Mouse (Mus musculus): ENCODE measurements around the gene Sept9.
A peak's percentile ranks its signal among the peaks of the same experiment; 100 is the strongest.

Gene Sept9

DNA sequence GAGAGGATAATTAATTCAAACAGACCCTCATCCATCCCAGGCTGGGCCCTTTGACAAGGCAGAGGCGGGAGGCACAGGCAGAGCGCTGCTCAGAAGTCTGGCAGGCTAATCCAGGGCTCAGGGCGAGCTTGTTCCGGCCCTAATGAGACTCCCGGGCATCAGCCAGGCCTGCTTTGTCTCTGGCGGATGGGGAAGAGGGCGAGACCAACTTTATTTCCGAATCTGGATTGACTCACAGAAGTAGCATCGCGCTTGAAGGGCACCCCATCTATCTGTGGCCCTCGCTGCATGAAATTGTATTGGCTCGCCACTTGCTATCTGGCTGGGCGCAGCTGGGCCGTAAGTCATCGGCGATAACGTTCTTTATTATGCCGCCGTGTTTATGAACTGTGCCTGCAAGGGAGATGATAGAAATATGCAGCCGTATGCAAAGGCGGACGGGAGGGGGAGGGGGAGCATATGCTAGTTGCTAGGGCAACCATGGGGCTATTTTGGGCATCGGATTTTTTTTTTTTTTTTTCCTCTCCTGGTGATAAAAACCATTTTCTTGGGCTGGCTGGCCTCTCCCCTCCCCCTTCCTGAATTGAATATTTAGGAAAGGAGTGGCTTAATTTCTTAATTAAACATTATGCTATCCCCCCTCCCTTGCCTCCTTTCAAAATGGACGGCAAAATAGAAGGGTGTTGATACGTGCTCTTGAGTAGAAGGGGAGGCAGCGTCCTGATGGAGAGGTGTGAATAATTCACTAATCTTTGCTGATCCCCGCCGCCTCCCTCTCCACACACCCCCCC is 208.4 kb downstream of the Sept9 start:
- peak; percentile 64 for DNase-seq (ENCODE audit: low spot score)

DNA sequence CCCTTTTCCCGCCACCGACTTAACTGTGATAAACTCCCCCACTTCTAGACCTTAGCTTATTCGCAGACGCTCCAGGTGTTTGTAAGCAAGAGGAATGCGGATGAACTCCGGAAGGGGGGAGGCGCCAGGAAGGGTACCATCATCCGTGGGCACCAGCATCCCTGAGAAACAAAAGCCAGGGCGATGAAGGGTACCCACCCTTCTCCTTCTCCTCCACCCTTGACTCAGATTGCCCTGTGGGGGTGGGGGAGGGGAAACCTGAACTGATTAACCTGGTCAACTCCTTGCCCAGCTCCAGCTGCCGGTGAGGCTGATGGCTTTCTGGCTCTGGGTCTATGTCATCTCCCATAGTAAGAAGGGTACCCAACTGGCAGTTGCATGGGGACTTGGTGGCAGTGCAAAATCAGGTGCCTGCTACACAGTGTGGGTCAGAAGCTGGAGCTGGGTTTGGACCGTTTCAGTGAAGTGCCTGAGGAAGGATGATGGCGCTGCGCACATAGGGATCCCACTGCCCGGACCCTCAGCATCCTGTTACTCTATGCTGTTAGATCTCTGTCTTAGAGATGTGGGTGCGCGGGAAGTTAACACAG is 209.1 kb downstream of the Sept9 start:
- no peak for DNase-seq (ENCODE audit: low spot score)

DNA sequence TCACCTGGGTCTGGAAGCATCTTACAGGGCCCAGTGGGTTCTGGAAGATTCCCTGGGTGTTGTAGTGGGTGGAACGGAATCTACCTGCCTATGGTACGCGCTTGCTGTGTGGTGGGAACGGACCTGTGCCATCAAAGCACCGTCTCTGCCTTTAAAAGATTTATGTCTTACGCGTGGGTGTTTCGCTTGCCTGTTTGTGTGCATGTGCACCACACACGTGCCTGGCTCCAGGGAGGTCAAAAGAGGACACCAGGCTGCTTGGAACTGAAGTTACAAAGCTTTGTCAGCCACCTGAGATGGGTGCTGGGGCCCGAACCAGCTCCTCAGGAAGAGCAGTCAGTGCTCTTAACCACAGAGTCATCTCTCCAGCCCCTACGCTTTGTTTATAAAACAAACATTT is 209.9 kb downstream of the Sept9 start:
- no peak for DNase-seq (ENCODE audit: low spot score)

DNA sequence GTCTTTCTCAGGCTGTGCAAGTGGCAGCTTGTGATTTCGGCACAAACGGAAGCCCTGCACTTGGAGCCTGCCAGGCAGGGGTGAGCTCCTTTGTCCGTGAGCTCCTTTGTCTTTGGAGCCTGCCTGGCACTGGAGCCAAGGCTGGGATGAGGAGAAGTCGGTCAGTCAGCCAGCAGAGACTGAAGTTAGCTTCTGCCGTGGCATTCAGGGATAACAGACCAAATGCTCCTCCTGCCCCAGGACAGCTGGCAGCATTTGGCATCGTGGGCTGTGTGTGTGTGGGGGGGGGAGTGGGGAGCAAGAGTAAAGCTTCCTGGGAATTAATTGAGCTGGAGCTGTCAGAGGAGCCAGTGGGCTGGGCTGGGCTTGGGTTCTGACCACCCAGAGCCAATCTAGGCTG is 210.6 kb downstream of the Sept9 start:
- no peak for DNase-seq (ENCODE audit: low spot score)

DNA sequence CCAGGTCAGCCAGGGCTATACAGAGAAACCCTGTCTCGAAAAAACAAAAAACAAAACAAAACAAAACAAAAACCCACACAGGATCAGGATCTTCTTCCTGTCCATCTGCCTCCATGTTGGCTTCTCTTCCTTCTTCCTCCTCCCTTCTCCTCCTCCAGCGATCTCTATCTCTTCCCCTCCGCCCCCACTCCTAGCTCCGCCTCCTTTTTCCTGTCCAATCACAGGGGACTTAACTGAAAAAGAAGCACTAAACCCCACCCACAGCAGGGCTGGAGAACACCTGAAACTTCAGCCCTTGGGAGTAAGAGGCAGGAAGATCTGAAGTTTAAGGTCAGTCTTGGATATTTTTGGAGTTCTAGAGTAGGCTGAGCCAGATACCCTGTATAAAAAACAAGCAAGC is 212.2 kb downstream of the Sept9 start:
- no peak for DNase-seq (ENCODE audit: low spot score)

Measured in yolk sac, embryonic 10.5 days (tissue).